Mouse (Mus musculus) bone marrow macrophage, adult 2 months (primary cell): Measurements from ENCODE around the gene Ccn1.

Experiments used
- CTCF ChIP-seq: IDR thresholded peaks from 2 replicates; pipeline ENCODE4 v1.5.1; 2012; ENCODE audit warnings: low read depth, mild to moderate bottlenecking, low read length, moderate library complexity
- POLR2A ChIP-seq: IDR thresholded peaks from 2 replicates; pipeline ENCODE4 v1.6.1; 2012; ENCODE audit warnings: mild to moderate bottlenecking, low read depth, low read length, borderline replicate concordance

DNA sequence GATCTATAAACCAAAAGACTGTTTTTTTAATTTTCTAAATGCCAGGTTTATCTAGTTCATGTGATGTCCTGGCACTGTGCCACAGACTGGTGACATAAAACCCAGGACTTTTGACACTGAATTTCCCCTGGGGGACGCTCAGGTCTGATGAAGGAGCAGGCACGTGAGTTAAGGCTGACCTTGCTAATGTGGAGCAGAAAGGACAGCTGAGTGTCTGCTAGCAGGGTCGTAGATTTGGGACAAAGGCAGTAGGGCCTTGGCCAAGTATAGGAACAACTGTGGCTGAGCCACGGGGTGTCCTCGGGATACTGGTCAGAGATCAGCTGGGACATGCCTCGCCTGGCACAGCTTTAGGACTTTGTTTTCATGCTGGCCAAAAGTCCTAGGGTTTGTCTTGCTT lies 5.2 kb upstream of the Ccn1 start:
- no peak for TF ChIP-seq POLR2A
- no peak for TF ChIP-seq CTCF
